Mouse (Mus musculus) E14TG2a.4 (cell line): ENCODE results near the gene Ctdsp1.

Experiments
- CTCF ChIP-seq: conservative IDR thresholded peaks from 2 replicates; pipeline ENCODE4 v1.5.1; 2014; ENCODE audit warnings: low read length
- NANOG ChIP-seq: IDR thresholded peaks from 2 replicates; pipeline ENCODE4 v1.6.1; 2014; ENCODE audit warnings: borderline replicate concordance, low read length, mixed read lengths
- POU5F1 ChIP-seq: IDR thresholded peaks from 2 replicates; pipeline ENCODE4 v1.6.1; 2014; ENCODE audit warnings: low read length, borderline replicate concordance

GRCm38 (mm10) chr1:74390924-74391748, at the start of gene Ctdsp1:
- TF ChIP-seq CTCF (peak; percentile 14; the same call in 1 of the 2 replicates), POU5F1 (no peak), NANOG (no peak)
